Mouse (Mus musculus): Measurements from ENCODE around the gene Olfr811.

Olfr811 gene

DNA sequence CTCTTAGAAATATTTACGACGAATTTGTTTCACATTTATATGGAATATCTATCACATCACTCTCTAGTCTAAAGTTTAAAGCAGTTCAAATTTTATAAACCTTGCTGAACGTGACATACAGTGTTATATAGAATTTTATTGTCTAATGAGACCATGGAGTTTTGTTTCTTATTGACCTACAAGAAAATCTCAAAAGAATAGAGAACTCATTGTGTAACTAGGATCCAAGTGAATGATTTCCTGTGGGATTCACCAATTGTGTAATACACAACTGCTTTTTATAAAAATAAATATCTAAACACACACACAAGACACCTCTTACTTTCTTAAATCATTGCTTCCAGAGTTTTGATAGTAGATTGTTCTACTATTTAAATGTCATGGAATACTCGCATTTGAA, at the start of gene Olfr811:
Gene Olfr811 (minus strand): TSS at position 101 of the 400 bp plus-strand sequence.
- no peak for DNase-seq (ENCODE audit: low read depth, low spot score)

DNA sequence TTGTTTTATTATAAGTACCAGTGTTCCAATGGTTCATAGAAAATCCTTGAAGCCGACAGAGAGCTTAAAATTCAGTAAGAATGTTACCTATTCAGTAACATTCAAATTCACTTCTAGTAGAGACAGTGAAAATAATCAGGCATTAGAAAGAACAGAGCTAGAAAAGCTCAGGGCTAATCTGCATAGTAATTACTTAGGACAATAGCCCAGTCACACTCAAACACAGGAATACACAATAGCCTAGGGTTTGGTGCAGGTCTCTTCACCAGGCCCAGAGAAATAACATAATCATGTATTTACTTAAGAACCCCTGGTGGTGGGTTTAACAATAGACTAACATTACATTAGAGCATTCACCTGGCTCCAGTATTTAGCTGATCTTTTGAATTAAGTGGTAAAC, 43.1 kb upstream of the Olfr811 start:
- DNase-seq (ENCODE audit: low read depth, low spot score), result peak; percentile 47

DNA sequence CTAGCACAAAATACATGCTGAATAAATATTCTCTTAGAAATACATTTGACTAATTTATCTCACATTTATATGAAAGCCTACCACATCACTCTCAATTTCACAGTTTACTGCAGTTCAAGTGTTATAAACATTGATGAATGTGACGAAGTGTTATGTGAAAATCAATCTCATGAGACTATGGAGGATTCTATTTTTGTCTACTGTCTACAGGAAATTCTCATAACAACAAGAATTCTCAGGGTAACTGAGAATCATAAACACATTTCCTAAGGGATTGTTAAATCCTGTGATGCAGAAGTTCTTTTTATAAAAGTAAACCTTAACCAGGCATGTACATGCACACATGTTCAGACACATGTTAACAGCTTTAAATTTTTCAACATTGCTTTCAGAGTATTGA, 41.8 kb upstream of the Olfr811 start, which contains the start of gene Olfr812:
Gene Olfr812 (minus strand): TSS at position 101 of the 400 bp plus-strand sequence.
- no peak for DNase-seq (ENCODE audit: low read depth, low spot score)

DNA sequence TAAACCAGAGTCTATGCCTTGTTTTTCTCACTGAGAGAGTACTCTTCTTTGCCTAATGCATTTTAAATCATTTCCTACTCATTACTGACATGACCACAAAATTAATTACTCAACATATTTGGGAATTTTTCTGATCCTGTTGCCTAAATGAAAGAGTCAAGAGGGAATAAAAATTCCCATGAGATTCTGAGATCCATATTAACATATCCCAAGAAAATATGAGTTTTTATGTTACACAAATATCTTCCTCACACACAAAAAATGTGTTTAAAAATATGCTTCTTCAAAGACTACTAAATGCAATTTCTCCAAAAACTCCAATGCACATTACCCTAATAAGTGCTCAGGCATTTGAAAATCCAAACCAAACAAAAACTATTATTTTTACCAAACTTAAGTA, 9.4 kb downstream of the Olfr811 start, which contains the start of gene Olfr810:
Gene Olfr810 (minus strand): TSS at position 101 of the 400 bp plus-strand sequence.
- no peak for DNase-seq (ENCODE audit: low read depth, low spot score)

DNA sequence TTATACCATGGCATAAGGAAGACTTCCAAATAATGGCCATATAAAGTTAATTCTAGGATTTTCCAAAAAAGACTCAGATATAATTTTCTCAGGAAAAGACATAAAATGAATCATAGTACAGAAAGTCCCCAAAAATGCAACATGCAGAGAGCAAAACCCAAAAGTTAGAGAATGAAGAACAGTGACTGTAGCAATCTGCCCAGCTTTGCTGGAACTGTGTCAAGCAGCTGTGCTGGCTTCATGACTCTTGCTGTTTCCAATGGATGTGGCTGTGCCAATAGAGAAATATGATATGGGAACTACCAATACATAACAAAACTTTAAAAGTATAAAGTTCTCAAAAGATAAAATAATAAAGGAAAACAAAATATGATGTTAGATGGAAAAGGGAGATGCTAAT, 26.1 kb downstream of the Olfr811 start:
- no peak for DNase-seq (ENCODE audit: low read depth, low spot score)

DNA sequence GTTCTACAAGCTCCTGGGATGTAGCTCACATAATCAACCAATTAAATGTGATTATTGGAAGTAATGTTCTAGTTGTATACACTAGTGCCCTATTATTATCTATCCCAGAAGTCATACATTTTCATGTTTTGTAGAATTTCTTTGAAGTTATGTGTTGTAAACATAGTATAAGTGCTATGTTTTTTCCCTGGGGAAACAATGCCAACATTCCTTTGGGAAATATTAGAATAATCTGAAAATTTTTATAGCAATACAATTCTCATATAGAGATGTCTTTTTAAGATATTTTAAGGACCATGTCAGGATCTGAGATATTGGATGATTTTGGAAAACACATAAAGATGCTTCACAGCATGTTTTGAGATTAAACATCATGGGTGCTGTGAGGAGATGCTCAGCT, 29.9 kb downstream of the Olfr811 start, which contains the start of gene Olfr809:
Gene Olfr809 (plus strand): TSS at position 301 of the 400 bp plus-strand sequence.
- no peak for DNase-seq (ENCODE audit: low read depth, low spot score)

DNA sequence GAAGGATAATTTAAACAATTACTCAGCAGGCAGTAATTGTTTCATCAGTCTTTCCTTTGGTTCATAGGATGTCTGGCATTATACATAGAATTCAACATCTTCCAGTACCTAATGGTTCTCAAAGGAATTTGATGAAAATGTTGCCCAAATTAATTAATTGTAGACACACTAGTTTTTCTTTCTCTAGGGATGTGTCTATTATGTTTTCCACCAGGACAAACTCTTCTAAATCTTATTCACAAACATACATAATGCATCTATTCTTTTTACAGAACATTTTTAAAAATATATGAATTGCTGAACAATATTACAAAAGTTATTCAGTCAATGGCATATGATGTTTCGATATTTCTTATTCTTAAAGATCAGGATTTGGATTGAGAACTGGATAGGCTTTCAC, 39.0 kb downstream of the Olfr811 start, which contains the start of gene Olfr808:
Gene Olfr808 (plus strand): TSS at position 301 of the 400 bp plus-strand sequence.
- no peak for DNase-seq (ENCODE audit: low read depth, low spot score)

DNA sequence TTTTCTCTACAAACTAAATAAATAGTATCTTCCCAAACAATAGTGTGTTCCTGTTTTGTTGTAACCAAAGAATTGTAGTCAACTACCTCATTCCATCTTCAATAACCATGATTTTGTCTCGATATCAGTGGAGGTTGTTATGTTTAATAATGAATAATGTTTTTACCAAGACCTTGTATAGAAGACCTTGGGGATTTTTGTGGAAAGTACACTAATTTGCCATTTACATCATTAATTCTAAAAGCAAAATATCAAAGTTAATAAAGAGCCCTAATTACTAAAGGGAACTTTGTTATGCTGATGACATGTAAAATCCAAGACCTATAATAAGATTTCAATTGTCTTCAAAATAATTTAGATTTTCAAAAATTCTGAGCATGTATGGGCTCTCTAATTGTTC, 46.5 kb downstream of the Olfr811 start, which contains the start of gene Olfr807:
Gene Olfr807 (minus strand): TSS at position 101 of the 400 bp plus-strand sequence.
- DNase-seq (ENCODE audit: low read depth, low spot score), result no peak
